Mouse (Mus musculus): ENCODE results near the gene Clrn2. TPM values are rescaled to one million over a fixed set of nuclear protein-coding genes. Genes with fewer than 3 reads are reported as not detected.
"Not testable (repeated sequence)": the region's sequence is repeated elsewhere in the genome, so short reads cannot be mapped to it uniquely, and the experiment has no call there.

The Clrn2 gene
- total RNA-seq (2017) = not detected in 2 replicates

- ATAC-seq (replicated peaks; ENCODE audit: low read depth, poor library complexity, severe bottlenecking) = no peak
These were observed at the start of gene Clrn2 for GRCm38 (mm10) chr5:45453451-45453850. TSS of gene Clrn2 (plus strand) at chr5:45453751.

- peak; percentile 85 for ATAC-seq (replicated peaks; ENCODE audit: low read depth, poor library complexity, severe bottlenecking)
These were observed 47.4 kb upstream of the Clrn2 start for GRCm38 (mm10) chr5:45406129-45406528.

DNA sequence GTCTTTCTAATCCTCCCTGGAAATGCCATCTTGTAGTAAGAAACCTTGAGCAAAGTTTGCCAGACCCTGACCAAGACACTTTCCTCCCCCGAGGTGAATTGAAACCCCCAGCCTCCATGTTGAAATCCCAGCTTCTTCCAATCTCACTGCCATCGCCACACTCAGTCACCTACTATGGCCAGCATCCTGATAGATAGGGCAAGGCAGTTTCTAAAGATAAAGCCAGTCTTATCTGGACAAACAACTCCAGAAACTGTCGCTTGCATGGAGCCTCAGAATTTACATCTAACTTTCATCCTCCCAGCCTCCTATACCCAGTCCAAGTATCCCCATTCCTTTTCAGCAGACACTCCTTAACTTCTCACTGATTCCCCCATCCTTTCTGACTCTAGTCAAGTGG is 37.1 kb upstream of the Clrn2 start:
- ATAC-seq (replicated peaks; ENCODE audit: low read depth, poor library complexity, severe bottlenecking) = no peak

- no peak for ATAC-seq (replicated peaks; ENCODE audit: low read depth, poor library complexity, severe bottlenecking)
These were observed 35.6 kb upstream of the Clrn2 start for GRCm38 (mm10) chr5:45417859-45418443.

DNA sequence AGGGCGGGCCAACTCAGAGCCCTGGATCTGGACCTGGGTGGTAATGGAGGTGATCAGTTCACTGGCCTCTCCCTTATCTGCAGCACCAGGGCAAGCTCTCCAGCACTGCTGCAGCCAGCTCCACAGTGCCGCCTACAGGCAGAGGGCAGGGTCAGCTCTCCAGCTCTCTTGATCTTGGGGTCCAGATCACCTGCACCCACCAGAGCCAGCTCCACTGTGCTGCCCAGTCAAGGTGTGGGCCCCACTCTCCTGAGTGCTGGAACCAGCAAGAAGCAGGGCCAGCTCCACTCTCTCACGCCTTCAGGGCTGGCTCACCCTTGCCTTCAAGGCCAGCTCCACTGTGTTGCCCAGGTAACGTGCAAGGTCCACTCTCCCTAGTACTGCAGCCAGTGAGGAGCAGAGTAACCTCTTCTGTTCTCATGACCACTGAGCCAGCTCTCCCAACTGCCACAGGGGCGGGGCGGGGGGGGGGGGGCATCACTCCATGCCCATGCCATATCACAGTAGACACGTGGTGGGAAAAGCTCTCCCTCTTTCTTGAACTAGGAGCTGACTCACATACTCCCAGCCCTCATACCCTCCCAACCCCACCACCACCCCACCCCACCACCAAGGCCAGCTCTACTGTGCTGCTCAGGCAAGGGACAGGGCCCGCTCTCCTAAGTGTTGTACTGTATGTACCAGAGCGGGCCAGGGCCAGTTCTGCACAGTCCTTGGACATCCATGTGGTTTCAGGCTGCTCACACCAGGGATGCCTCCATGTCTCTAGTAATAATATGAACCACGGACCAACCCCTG is 33.5 kb upstream of the Clrn2 start:
- ATAC-seq (replicated peaks; ENCODE audit: low read depth, poor library complexity, severe bottlenecking) = peak; percentile 84

DNA sequence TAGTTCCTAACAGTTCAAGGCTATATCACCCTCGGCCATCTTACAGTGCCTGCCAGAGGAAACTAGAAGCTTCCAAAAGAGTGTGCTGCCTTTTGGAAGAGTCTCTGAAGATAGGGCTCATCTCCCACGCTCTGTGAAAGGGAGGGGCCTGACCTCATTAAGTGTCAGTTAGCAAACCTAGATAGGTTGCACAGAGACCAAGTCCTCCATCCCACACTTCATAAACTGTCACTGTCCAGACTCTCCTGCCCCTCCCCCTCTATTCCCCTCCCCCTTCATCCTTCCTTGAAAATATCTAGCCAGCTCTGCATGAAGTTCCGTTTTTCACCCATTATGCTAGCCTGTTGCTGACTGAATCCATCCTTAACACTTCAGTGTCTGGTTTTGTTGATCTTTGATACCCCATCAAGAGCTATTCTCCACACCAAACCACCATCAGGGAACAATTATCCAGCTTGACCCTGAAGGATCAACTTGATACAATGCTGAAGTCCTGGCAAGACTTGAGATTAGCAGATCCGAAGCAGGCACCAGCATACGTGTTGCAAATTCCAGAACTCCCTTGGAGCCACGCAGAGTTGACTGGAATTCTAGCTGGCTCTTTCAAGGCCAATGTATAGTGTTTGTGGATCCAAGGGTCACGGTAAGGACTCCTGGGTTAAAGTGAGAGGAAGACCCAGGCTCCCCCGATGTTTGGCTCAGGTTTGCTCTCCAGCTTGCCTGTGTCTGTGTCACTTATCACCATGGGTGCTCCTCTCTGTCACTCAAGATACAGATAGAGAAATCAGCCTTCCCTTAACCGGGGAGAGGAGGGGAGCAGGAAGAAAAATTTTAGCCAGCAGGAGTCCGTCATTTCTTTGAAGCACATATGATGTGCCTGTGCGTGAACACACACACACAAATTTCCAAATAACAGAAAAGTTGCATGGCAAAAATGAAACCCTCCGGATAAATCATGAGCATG is 31.4 kb upstream of the Clrn2 start:
- no peak for ATAC-seq (replicated peaks; ENCODE audit: low read depth, poor library complexity, severe bottlenecking)

DNA sequence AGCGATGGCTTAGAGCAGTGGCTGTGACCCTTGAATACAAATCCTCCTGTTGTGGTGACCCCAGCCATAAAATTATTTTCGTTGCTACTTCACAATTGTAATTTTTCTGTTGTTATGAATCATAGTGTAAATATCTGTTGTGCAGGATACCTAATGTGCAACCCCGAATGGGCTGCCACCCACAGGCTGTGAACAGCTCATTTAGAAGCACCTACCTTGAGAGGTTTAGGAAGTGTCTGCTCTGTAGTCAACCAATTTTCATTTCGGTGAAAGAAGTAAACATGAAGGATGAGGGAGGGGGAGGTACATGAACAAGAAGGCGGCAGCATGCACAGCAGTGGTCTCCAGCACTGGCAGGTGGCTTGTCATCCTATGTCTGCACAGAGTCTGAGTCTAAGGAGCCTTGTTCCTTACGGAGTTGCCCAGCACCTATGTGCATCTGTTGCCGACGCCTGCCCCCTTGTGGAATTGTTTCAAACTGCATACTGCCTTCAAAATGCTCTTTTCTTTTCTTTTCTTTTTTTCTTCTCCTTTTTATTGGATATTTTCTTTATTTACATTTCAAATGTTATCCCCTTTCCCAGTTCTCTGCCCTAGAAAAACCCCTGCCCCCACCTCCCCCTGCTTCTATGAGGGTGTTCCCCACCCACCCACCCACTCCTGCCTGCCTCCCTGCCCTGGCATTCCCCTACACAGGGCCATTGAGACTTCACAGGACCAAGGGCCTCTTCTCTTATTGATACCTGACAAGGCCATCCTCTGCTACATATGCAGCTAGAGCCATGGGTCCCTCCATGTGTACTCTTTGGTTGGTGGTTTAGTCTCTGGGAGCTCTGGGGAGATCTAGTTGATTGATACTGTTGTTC is 29.3 kb upstream of the Clrn2 start:
- ATAC-seq (replicated peaks; ENCODE audit: low read depth, poor library complexity, severe bottlenecking) = peak; percentile 82

DNA sequence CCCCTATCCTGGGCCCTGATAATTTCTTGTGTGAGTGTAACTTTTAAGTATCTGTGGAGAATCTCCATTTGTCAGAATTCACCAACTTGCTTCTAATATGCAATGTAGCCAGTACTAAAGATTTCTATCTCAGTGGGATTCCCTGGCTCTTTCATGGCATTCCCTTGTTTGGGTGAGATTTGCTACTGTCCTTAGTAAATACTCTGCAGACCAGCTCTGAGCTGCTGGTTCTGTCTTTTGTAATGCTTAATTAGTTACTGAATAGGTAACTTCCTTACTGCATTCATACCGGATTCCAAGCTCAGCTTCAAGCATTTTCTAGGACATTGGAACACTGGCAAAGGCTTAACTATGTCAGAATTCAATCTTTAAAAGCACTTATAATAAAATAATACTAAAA is 27.8 kb upstream of the Clrn2 start:
- ATAC-seq (replicated peaks; ENCODE audit: low read depth, poor library complexity, severe bottlenecking) = not testable (repeated sequence)

DNA sequence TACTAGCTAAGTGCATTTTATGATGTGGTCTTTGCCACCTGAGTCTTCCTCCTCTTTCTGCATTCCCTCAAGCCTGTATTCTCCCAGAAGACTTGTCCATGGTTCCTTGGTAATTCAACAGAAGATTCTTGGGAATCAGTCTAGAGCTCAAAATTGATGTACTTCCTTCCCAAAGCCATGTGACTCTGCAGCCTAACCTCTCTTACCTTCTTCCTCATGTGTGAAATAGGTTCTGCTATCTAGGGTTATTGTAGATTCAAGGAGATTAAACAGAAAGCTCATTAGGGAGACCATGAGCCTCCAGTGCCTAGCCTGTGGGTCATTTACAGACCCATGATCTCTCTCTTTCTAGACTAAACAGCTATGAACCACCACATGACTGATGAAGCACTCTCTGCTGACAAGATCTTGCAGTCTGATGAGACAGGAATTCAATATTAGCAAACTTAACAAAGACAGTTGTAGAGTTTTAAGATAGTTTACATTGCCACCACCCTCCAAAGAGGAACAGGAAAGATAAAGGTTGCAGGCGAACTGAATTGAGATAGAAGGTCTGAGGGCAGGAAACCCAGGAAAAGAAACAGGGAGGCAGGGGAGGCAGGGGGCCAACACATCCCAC is 27.0 kb upstream of the Clrn2 start:
- ATAC-seq (replicated peaks; ENCODE audit: low read depth, poor library complexity, severe bottlenecking) = no peak

DNA sequence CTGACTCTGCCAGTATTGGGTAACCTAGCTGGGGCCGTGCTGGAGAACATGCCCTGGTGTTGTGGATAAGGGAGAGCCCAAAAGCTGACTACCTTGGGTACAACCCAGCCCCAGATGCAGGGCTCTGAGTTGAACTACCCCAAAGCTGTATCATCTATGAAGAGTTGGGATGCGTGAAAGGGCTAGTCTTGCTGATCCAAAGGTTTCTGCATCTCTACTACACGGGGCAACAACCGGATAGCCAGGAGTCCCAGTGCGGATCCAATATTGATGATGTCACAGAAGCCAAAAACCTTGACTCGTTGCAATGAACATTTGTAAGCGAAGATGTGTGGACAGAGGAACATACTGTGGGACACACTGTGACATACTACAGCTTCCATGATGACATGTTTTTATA is 25.7 kb upstream of the Clrn2 start:
- no peak for ATAC-seq (replicated peaks; ENCODE audit: low read depth, poor library complexity, severe bottlenecking)

DNA sequence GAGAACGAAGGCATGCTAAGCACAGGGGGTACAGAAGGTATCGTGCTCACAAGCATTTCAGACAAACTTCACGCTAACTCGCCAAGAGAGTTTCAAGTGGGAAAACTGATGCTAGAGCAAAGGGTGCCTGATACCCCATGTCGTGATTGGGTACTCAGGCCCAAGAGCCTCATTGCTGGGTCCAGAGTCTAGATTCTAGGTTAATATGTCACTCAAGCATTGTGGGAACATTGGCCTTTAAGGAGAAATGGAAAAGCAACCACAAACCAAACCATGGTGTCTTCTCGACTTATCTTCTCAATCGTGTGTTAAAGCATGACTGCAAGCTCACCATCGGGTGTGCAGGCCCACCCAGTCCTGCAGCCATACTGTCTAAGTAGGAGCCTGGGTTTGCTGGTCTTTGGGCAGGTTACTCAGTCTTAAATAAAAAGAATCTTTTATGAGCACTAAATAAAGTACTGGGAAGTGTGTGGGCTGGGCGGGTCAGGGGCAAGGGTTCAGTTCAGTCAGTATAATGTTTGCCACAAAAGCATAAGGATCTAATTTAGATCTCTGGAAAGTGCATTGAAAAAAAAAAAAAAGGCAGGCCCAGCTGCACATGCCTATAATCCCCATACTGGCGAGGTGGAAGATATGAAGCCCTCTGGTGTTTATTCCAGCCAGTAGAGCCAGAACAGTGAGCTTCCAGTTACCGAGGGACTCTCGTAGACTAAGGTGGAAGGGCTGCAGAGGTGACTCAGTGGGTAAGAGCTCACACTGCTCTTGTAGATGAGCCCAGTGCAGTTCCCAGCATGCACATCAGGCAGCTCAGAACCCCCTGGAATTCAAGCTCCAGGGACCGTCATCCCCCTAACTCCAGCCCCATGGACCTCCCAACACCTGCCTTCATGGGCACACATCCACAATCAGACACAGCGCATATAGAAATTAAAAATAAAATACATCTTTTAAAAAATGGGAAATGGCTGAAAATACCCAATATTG is 17.3 kb upstream of the Clrn2 start:
- ATAC-seq (replicated peaks; ENCODE audit: low read depth, poor library complexity, severe bottlenecking) = no peak

- ATAC-seq (replicated peaks; ENCODE audit: low read depth, poor library complexity, severe bottlenecking) = no peak
These were observed 15.7 kb upstream of the Clrn2 start for GRCm38 (mm10) chr5:45437826-45438225.

DNA sequence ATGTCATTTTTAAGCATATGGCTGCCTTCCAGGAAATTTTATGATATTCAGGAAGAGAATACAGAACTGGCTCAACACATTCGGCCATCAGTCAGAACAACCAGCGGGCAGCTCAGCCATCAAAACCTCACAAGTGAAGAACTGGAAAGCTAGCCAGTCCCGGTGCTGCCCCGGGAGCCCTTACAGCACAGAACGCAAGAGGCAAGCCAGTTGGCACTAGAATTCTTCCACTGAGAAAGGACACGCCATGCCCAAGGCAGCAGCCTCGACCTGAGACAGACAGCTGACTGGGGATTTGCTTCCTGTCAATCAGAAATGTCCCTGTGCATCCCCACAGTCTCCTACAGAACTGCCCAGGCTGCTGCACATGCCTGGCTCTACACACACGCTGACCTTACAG is 15.2 kb upstream of the Clrn2 start:
- no peak for ATAC-seq (replicated peaks; ENCODE audit: low read depth, poor library complexity, severe bottlenecking)

DNA sequence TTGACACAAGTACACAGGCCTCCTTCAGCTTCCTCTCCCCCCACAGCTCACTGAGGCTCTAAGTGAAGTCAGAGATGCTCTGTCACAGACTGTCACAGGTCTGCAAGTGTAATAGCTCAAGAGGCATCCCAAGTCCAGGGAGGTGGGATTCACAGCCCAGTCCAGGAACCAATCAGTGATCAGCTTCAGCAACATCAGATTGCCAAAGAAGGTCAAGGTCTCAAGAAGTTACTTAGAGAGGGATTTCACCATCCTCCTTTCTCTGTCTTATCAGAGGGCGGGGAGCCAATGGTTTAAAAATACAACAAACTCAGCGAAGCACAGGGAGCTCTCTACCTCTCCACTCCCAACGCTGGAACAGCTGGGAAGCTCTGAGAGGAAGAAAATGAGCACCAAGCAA is 12.4 kb upstream of the Clrn2 start:
- ATAC-seq (replicated peaks; ENCODE audit: low read depth, poor library complexity, severe bottlenecking) = no peak

- no peak for ATAC-seq (replicated peaks; ENCODE audit: low read depth, poor library complexity, severe bottlenecking)
These were observed 11.8 kb upstream of the Clrn2 start for GRCm38 (mm10) chr5:45441745-45442144.

DNA sequence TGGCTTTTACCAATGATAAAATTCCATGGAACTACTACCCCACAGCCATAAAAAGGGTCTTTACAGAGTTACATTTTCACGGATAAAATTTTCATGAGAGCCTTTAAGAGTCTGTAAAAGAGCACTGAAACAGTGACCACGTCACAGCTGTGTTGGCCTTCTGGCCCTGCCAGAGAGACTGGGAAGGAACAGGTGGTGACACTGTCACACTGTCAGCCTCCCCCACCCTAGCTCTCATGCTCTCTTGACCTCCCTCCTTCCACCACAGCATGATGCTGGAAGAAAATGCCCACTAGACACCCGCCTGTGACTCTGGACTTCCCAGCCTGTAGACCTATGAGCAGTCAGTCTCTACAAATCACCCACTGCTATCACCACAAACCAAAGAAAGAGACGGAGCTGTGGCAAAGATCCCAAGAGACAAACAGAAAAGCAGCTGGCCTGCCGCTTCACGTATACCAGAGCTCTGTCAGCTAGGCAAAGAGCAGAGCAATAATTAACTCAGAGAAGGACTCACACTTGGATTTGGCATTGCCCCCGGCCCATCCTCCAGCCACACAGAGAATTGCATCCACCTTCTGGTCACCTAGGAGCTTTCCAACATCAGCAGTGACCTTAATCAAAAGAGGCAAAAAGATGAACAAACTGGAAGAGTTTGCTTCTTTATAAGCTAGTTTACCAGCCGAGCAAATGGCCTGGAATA is 9.3 kb upstream of the Clrn2 start:
- no peak for ATAC-seq (replicated peaks; ENCODE audit: low read depth, poor library complexity, severe bottlenecking)

- ATAC-seq (replicated peaks; ENCODE audit: low read depth, poor library complexity, severe bottlenecking) = no peak
These were observed 4.9 kb upstream of the Clrn2 start for GRCm38 (mm10) chr5:45448676-45449075.

- ATAC-seq (replicated peaks; ENCODE audit: low read depth, poor library complexity, severe bottlenecking) = no peak
These were observed 4.3 kb upstream of the Clrn2 start for GRCm38 (mm10) chr5:45449206-45449605.

Data from common myeloid progenitor, adult 5-6 weeks (primary cell).